Mouse (Mus musculus): ENCODE data around the gene Thsd4.

DNA sequence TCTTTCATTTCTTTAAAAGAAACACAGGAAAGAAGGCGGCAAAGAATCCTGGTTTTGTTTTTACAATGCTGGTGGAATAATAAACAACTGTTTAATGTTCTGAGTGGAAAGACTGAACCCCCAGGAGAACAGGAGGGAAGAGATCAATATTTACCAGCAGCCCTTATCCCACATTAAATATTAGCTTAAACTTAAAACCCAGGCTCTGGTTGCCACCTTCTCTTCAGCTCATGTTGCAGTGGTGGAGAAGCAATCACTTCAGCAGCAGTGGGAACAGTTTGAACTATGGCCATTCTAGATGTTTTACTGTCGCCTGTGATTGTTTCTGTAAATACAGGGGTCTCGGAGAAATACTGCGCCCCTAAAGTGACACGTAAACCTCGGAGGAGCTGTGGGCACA lies 341.7 kb downstream of the Thsd4 start:
- TF ChIP-seq GATA1 (IDR thresholded peaks at IDR 0.05; ENCODE audit: borderline replicate concordance, low read length) (no peak), FLI1 (IDR thresholded peaks at IDR 0.05; ENCODE audit: low read length) (no peak)
